Mouse (Mus musculus) MEL (cell line): Measurements from ENCODE around the gene Dennd4b. TPM values are rescaled to one million over a fixed set of nuclear protein-coding genes. Genes with fewer than 3 reads are reported as not detected.
"Not testable (repeated sequence)": the region's sequence is repeated elsewhere in the genome, so short reads cannot be mapped to it uniquely, and the experiment has no call there.

Source experiments
- DNase-seq: peaks from one replicate; pipeline ENCODE4 v3.0.0; 2011; ENCODE audit warnings: low read depth, low spot score
- H3K27ac ChIP-seq: 2 replicates; pipeline ENCODE4 v1.5.1; 2012; ENCODE audit warnings: low read depth, mild to moderate bottlenecking, control low read depth, low read length, moderate library complexity; ENCODE audit not compliant: control insufficient read depth
- H3K27me3 ChIP-seq, 2 experiments: fragments of 150-350 bp in 1 of 2; sonication (generic) in 1 of 2; 2 replicates each; pipeline ENCODE4 v1.6.1; 2012; ENCODE audit warnings: low read length in 2 of 2, mild to moderate bottlenecking in 2 of 2, improper control_type of control experiment in 1 of 2, moderate library complexity in 1 of 2; ENCODE audit not compliant: insufficient read depth in 2 of 2, control insufficient read depth in 1 of 2
- H3K36me3 ChIP-seq, 2 experiments: 2 replicates each; pipeline ENCODE4 v1.6.1; 2012 to 2014; ENCODE audit warnings: low read length in 2 of 2, improper control_type of control experiment in 1 of 2, inconsistent platforms in 1 of 2, mild to moderate bottlenecking in 1 of 2; ENCODE audit not compliant: insufficient read depth in 2 of 2, control insufficient read depth in 1 of 2
- H3K4me1 ChIP-seq, 2 experiments: fragments of 150-350 bp in 1 of 2; sonication (generic) in 1 of 2; 2 replicates each; pipeline ENCODE4 v1.6.1; 2012; ENCODE audit warnings: low read length in 2 of 2, improper control_type of control experiment in 1 of 2, mild to moderate bottlenecking in 1 of 2; ENCODE audit not compliant: insufficient read depth in 2 of 2, control insufficient read depth in 1 of 2
- H3K4me3 ChIP-seq, 2 experiments: fragments of 150-350 bp in 1 of 2; sonication (generic) in 1 of 2; 2 replicates each; pipeline ENCODE4 v1.5.1; 2012; ENCODE audit warnings: low read depth in 2 of 2, low read length in 2 of 2, mild to moderate bottlenecking in 2 of 2, moderate library complexity in 2 of 2, control low read depth in 1 of 2, improper control_type of control experiment in 1 of 2; ENCODE audit not compliant: control insufficient read depth in 1 of 2, insufficient read depth in 1 of 2
- H3K79me2 ChIP-seq: 2 replicates; pipeline ENCODE4 v1.6.1; 2012; ENCODE audit warnings: mild to moderate bottlenecking, low read length, moderate library complexity; ENCODE audit not compliant: control insufficient read depth, poor library complexity, insufficient read depth
- H3K9ac ChIP-seq: 2 replicates; pipeline ENCODE4 v1.6.1; 2012; ENCODE audit warnings: low read depth, mild to moderate bottlenecking, control low read depth, low read length, moderate library complexity; ENCODE audit not compliant: control insufficient read depth, poor library complexity, severe bottlenecking
- H3K9me3 ChIP-seq: fragments of 150-350 bp; sonication (generic); replicated peaks from 2 replicates; pipeline ENCODE4 v1.6.1; 2012; ENCODE audit warnings: mild to moderate bottlenecking, low read length, improper control_type of control experiment, moderate library complexity; ENCODE audit not compliant: insufficient read depth
- CTCF ChIP-seq, 3 experiments: IDR thresholded peaks in 2 of 3; conservative IDR thresholded peaks in 1 of 3; 2 replicates each; pipeline ENCODE4 v1.5.1; 2011 to 2012; ENCODE audit warnings: low read length in 3 of 3, low read depth in 2 of 3, mild to moderate bottlenecking in 2 of 3, improper control_type of control experiment in 1 of 3, inconsistent platforms in 1 of 3, mixed read lengths in 1 of 3, moderate library complexity in 1 of 3; ENCODE audit not compliant: control insufficient read depth in 1 of 3, insufficient read depth in 1 of 3, poor library complexity in 1 of 3, severe bottlenecking in 1 of 3
- EP300 ChIP-seq, 2 experiments: IDR thresholded peaks; 2 replicates each; pipeline ENCODE4 v1.6.1; 2011; ENCODE audit warnings: improper control_type of control experiment in 2 of 2, low read length in 2 of 2, low read depth in 1 of 2, mild to moderate bottlenecking in 1 of 2
- ETS1 ChIP-seq: IDR thresholded peaks from 2 replicates; pipeline ENCODE4 v1.6.1; 2012; ENCODE audit warnings: low read depth, mild to moderate bottlenecking, inconsistent platforms, low read length, improper control_type of control experiment, moderate library complexity
- GABPA ChIP-seq: IDR thresholded peaks from 2 replicates; pipeline ENCODE4 v1.6.1; 2012; ENCODE audit warnings: low read depth, mild to moderate bottlenecking, inconsistent platforms, low read length, improper control_type of control experiment, moderate library complexity
- HCFC1 ChIP-seq: IDR thresholded peaks from 2 replicates; pipeline ENCODE4 v1.6.1; 2012; ENCODE audit warnings: low read depth, mild to moderate bottlenecking, inconsistent platforms, low read length, improper control_type of control experiment, moderate library complexity
- JUND ChIP-seq: IDR thresholded peaks from 2 replicates; pipeline ENCODE4 v1.6.1; 2011; ENCODE audit warnings: low read depth, mild to moderate bottlenecking, improper control_type of control experiment, low read length
- MAFK ChIP-seq: IDR thresholded peaks from 2 replicates; pipeline ENCODE4 v1.6.1; 2011; ENCODE audit warnings: low read depth, mild to moderate bottlenecking, low read length, improper control_type of control experiment, borderline replicate concordance
- MAX ChIP-seq: IDR thresholded peaks from 2 replicates; pipeline ENCODE4 v1.6.1; 2011; ENCODE audit warnings: low read length, improper control_type of control experiment
- MEF2A ChIP-seq: IDR thresholded peaks from 2 replicates; pipeline ENCODE4 v1.6.1; 2014; ENCODE audit warnings: low read depth, mild to moderate bottlenecking, inconsistent platforms, low read length, improper control_type of control experiment; ENCODE audit not compliant: poor library complexity, insufficient replicate concordance, severe bottlenecking; ENCODE audit errors: extremely low read depth
- MXI1 ChIP-seq: IDR thresholded peaks from 2 replicates; pipeline ENCODE4 v1.6.1; 2011; ENCODE audit warnings: mild to moderate bottlenecking, low read depth, low read length, improper control_type of control experiment
- MYC ChIP-seq: IDR thresholded peaks from 2 replicates; pipeline ENCODE4 v1.6.1; 2011; ENCODE audit warnings: low read depth, mild to moderate bottlenecking, low read length, improper control_type of control experiment, moderate library complexity
- POLR2A ChIP-seq, 2 experiments: IDR thresholded peaks; 2 replicates each; pipeline ENCODE4 v1.6.1; 2011 to 2012; ENCODE audit warnings: low read length in 2 of 2, mild to moderate bottlenecking in 2 of 2, control low read depth in 1 of 2, improper control_type of control experiment in 1 of 2, low read depth in 1 of 2, moderate library complexity in 1 of 2; ENCODE audit not compliant: control insufficient read depth in 1 of 2, insufficient read depth in 1 of 2, poor library complexity in 1 of 2
- POLR2AphosphoS2 ChIP-seq: IDR thresholded peaks from 2 replicates; pipeline ENCODE4 v1.6.1; 2011; ENCODE audit warnings: low read length, improper control_type of control experiment
- POLR2AphosphoS5 ChIP-seq: IDR thresholded peaks from 2 replicates; pipeline ENCODE4 v1.6.1; 2012; ENCODE audit warnings: low read depth, borderline replicate concordance, mild to moderate bottlenecking, inconsistent platforms, low read length, moderate library complexity, mixed read lengths
- RAD21 ChIP-seq: IDR thresholded peaks from 2 replicates; pipeline ENCODE4 v1.6.1; 2011; ENCODE audit warnings: mild to moderate bottlenecking, low read depth, low read length, improper control_type of control experiment
- RCOR1 ChIP-seq: IDR thresholded peaks from 2 replicates; pipeline ENCODE4 v1.6.1; 2012; ENCODE audit warnings: low read depth, mild to moderate bottlenecking, inconsistent platforms, low read length, improper control_type of control experiment
- SIN3A ChIP-seq: IDR thresholded peaks from 2 replicates; pipeline ENCODE4 v1.6.1; 2012; ENCODE audit warnings: low read length, improper control_type of control experiment, inconsistent platforms
- SMC3 ChIP-seq: IDR thresholded peaks from 2 replicates; pipeline ENCODE4 v1.6.1; 2011; ENCODE audit warnings: low read depth, low read length, improper control_type of control experiment
- TAL1 ChIP-seq: IDR thresholded peaks from 2 replicates; pipeline ENCODE4 v1.6.1; 2012; ENCODE audit warnings: mild to moderate bottlenecking, inconsistent platforms, low read length, moderate library complexity, mixed read lengths
- TBP ChIP-seq: IDR thresholded peaks from 2 replicates; pipeline ENCODE4 v1.8.0; 2011; ENCODE audit warnings: low read depth, low read length, improper control_type of control experiment
- USF1 ChIP-seq: IDR thresholded peaks from 2 replicates; pipeline ENCODE4 v1.6.1; 2014; ENCODE audit warnings: low read depth, mild to moderate bottlenecking, inconsistent platforms, low read length, improper control_type of control experiment, moderate library complexity
- USF2 ChIP-seq, 2 experiments: IDR thresholded peaks; 2 replicates each; pipeline ENCODE4 v1.6.1; 2011 to 2012; ENCODE audit warnings: improper control_type of control experiment in 2 of 2, low read length in 2 of 2, borderline replicate concordance in 1 of 2, inconsistent platforms in 1 of 2, low read depth in 1 of 2, mild to moderate bottlenecking in 1 of 2; ENCODE audit not compliant: insufficient read depth in 1 of 2
- ZC3H11A ChIP-seq: IDR thresholded peaks from 2 replicates; pipeline ENCODE4 v1.6.1; 2012; ENCODE audit warnings: low read depth, mild to moderate bottlenecking, inconsistent platforms, low read length, improper control_type of control experiment
- ZNF384 ChIP-seq: IDR thresholded peaks from 2 replicates; pipeline ENCODE4 v1.6.1; 2012; ENCODE audit warnings: low read depth, mild to moderate bottlenecking, inconsistent platforms, low read length, improper control_type of control experiment
- polyA plus RNA-seq, 2 experiments: library from polyadenylated mRNA; stranded (reverse) in 1 of 2; unstranded in 1 of 2; fragments of >175 nt in 1 of 2; fragments of >200 nt in 1 of 2; gene quantifications; 2 replicates each; pipeline versions ENCODE4 v1.2.1 to v1.2.4; 2012; ENCODE audit warnings: low replicate concordance in 2 of 2, low read depth in 1 of 2; ENCODE audit not compliant: insufficient read length in 2 of 2, insufficient read depth in 1 of 2, missing spikeins in 1 of 2
- total RNA-seq: library from RNA; depleted of rRNA; stranded (reverse); fragments of 300-350 nt; gene quantifications from 2 replicates; pipeline ENCODE4 v1.2.3, GENCODE M21; 2012

Gene Dennd4b
- total and polyA plus RNA-seq, 3 experiments, result 11.6 to 27.1 TPM; not detected in 1

DNA sequence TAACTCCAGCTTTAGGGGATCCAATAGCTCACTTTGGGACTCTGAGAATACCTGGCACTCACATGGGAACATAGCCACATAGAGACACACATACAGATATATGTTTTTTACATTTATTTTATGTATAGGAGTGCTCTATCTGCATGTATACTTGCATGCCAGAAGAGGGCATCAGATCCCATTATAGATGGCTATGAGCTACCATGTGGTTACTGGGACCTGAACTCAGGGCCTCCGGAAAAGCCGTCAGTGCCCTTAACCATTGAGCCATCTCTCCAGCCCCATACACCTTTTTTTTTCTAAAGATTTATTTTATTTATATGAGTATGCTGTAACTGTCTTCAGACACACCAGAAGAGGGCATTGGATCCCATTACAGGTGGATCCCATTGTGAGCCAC, 19.2 kb downstream of the Dennd4b start (continued):
- TF ChIP-seq SIN3A, result no peak

DNA sequence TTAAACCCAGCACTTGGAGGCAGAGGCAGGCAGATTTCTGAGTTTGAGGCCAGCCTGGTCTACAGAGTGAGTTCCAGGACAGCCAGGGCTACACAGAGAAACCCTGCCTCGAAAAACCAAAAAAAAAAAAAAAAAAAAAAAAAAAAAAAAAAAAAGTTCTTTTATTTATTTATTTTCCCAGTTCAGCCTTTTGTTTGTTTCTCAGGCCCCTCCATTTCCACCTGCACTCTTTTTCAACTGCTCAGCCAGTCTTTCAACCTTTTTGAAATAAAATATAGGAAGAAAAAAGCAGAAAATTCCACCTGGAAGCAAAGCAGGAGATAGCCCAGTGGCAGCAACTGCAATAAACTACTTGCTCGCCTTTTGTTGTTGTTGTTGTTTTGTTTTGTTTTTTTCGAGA, 24.4 kb downstream of the Dennd4b start:
- H3K27me3 ChIP-seq, H3K4me3 ChIP-seq, DNase-seq, H3K27ac ChIP-seq, H3K4me1 ChIP-seq, H3K36me3 ChIP-seq, H3K9ac ChIP-seq, H3K9me3 ChIP-seq: not testable (repeated sequence)
- peak; percentile 82 for TF ChIP-seq ZNF384
- peaks cover 14% of the 10 kb centered on the region for H3K79me2 ChIP-seq

DNA sequence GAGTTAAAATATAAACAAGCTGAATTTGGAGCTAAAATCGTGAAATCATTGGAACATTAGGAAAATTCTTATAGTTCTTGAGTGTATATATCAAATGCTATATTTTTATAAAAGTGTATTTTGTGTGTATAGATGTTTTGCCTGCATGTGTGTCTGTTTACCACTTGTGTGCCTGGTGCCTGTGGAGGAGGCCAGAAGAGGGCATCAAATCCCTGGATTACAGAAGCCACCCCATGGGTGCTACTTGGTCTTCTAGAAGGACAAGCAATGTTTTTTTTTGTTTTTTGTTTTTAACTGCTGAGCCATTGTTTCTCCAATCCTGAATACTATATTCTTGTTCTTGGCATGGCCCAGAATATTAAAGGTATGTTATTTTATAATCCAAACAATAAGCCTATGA, 25.6 kb downstream of the Dennd4b start:
- H3K36me3 ChIP-seq, result peaks cover 0 to 20% of the 10 kb centered on the region in 2 experiments; a peak in 2 of 4 replicates
- H3K4me1 ChIP-seq, result peaks cover 11 to 12% of the 10 kb centered on the region in 2 experiments
- H3K79me2 ChIP-seq, result peaks cover 26% of the 10 kb centered on the region
- TF ChIP-seq CTCF (IDR thresholded peaks at IDR 0.05 in 2 of 3, conservative IDR thresholded peaks at IDR 0.05 in 1 of 3; ENCODE audit: control insufficient read depth in 1 of 3, insufficient read depth in 1 of 3, low read depth in 2 of 3, low read length in 3 of 3, poor library complexity in 1 of 3, severe bottlenecking in 1 of 3) (peak in 2 of 3 experiments; percentile 11 to 13; a peak in 1 of 6 replicates), SIN3A (peak; percentile 28; the same call in 1 of the 2 replicates), RAD21 (peak; percentile 12), SMC3 (peak; percentile 9; the same call in 1 of the 2 replicates), USF2 (IDR thresholded peaks at IDR 0.05; ENCODE audit: borderline replicate concordance in 1 of 2, insufficient read depth in 1 of 2, low read depth in 1 of 2, low read length in 2 of 2) (no peak), MXI1 (peak; percentile 32; the same call in 1 of the 2 replicates), EP300 (IDR thresholded peaks at IDR 0.05; ENCODE audit: low read depth in 1 of 2, low read length in 2 of 2) (no peak)
- no peak overlapping the region for H3K27ac ChIP-seq
- no peak overlapping the region for H3K4me3 ChIP-seq
- no peak overlapping the region for H3K9ac ChIP-seq
- no peaks in the 10 kb centered on the region for H3K27me3 ChIP-seq
- DNase-seq, result no peak
- H3K9me3 ChIP-seq, result no peaks in the 10 kb centered on the region

DNA sequence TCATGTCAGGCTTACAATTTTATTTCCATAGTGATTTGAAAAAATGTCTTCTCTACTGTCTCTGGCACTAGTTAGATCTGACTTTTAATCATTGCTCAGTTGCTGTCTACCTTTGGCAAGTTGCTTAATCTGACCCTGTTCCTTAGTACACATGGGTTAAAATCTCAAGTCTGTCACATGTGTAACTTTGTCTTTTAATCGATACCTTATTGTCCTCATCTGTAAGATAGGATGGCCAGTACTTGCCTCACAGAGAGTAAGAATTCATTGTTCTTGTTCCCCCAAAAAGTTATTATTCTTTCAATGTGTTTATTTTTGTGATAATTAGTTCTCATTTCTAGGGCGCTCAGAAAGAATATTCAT, 27.0 kb downstream of the Dennd4b start:
- Histone ChIP-seq H3K9ac (peak overlapping the region; percentile 94), H3K79me2 (peaks cover 39% of the 10 kb centered on the region), H3K36me3 (peaks cover 0 to 31% of the 10 kb centered on the region in 2 experiments; a peak in 2 of 4 replicates), H3K4me1 (peaks cover 14 to 15% of the 10 kb centered on the region in 2 experiments), H3K4me3 (peak overlapping the region; percentile 72 to 86), H3K27me3 (no peaks in the 10 kb centered on the region), H3K27ac (peak overlapping the region; percentile 97), H3K9me3 (no peaks in the 10 kb centered on the region)
- no peak for DNase-seq
- no peak for TF ChIP-seq TAL1
- peak; percentile 73 for TF ChIP-seq MAX
- no peak for TF ChIP-seq POLR2AphosphoS5
- TF ChIP-seq MXI1, result peak; percentile 86
- TF ChIP-seq MYC, result peak; percentile 69; the same call in 1 of the 2 replicates
- 0 out of 2 replicates have a peak, but pooled peaks have one; percentile 36 for TF ChIP-seq USF1
- TF ChIP-seq TBP, result no peak
- 0 out of 2 replicates have a peak, but pooled peaks have one; percentile 37 for TF ChIP-seq RCOR1
- no peak for TF ChIP-seq POLR2AphosphoS2
- TF ChIP-seq USF2 (IDR thresholded peaks at IDR 0.05; ENCODE audit: borderline replicate concordance in 1 of 2, insufficient read depth in 1 of 2, low read depth in 1 of 2, low read length in 2 of 2), result no peak
- no peak for TF ChIP-seq JUND
- no peak for TF ChIP-seq ETS1
- no peak for TF ChIP-seq HCFC1
- TF ChIP-seq GABPA, result no peak
- TF ChIP-seq MEF2A, result no peak
- no peak for TF ChIP-seq POLR2A (IDR thresholded peaks at IDR 0.05; ENCODE audit: control insufficient read depth in 1 of 2, insufficient read depth in 1 of 2, low read depth in 1 of 2, low read length in 2 of 2, poor library complexity in 1 of 2)
- 0 out of 2 replicates have a peak, but pooled peaks have one; percentile 10 for TF ChIP-seq MAFK
- TF ChIP-seq ZC3H11A, result no peak
